Mouse (Mus musculus) spleen, postnatal 14 days (tissue): ENCODE measurements around the gene Rfx5.
"Not testable (repeated sequence)": the region's sequence is repeated elsewhere in the genome, so short reads cannot be mapped to it uniquely, and the experiment has no call there.

ENCODE experiments used
- DNase-seq, 2 experiments: peaks; one replicate each; pipeline ENCODE4 v3.0.0; 2021 to 2022; ENCODE audit warnings: low spot score in 2 of 2

Gene Rfx5

GRCm38 (mm10) chr3:94953764-94954616 is at the start of gene Rfx5:
TSS of gene Rfx5 (plus strand) at chr3:94954075.
- DNase-seq = peak; percentile 73 to 84

- DNase-seq = not testable (repeated sequence)
Observed at GRCm38 (mm10) chr3:94904759-94905158, 49.1 kb upstream of the Rfx5 start.

- DNase-seq = no peak
Observed at GRCm38 (mm10) chr3:94906482-94906881, 47.4 kb upstream of the Rfx5 start.

DNA sequence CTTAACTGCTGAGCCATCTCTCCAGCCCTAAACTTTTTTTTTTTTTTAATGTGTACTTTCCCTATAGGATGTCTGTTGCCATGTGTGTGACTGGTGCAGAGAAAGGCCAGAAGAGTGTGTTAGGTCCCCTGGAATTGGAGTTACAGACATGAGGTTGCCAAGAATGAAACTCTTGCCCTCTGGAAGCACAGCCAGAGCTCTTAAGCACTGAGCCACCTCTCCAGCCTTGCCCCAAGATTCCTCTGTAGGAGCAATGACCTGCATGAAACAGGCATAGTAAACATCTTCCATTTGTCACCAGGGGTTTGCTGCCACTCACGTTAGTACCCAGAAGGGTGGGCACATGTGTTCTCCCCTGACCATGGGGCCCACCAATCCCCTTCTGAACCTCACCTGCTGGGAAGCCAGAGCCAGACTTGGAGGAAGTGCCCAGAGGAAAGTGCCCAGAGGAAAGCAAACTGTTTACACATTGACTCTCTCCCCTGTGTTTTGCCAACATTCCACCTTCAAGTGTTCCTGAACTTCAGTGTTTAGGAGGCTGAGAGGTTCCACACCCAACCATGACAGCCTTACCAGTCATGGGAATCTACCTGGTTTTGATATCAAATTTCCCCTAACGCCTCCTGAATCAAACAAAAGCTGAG is 42.7 kb upstream of the Rfx5 start:
- no peak for DNase-seq

GRCm38 (mm10) chr3:94913801-94914200 is 40.1 kb upstream of the Rfx5 start:
- DNase-seq = no peak

DNA sequence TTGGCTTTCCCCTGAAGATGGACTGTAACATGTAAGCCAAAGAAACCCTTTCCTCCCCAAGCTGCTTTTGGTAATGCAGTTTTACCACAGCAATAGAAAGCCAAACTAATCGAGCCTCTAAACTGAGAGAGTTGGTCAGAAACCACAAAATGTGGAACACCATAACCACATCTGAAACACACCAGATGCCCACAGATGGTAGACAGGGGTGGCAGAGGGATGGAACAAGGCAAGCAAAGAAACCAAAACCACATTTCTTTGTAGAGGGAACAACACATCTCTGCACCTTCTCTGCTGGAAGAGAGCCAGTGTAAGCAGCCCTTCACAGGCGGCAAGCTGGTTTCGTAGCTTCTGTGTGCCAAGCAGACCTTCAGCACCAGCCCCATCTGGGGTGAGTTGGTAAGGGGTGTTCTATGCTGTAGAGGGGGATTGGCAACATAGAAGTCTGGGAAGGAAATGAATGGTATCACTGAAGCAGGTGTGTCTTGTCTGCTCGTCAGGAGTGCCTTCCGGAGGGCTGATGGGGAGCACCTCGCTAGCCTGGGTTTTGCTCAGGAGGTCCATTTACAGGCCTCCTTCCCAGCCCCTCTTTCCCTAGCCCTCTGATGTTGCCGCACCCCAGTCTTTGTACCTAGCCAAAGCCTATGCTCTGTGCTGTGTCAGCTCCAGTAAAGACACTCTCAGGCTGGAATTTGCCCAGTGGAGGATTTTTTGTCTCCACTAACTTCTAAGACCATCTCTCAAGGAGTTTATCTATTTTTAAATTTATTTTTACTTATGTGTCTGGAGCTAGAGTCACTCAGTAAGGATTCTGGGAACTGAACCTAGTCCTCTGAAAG is 37.8 kb upstream of the Rfx5 start:
- no peak for DNase-seq

DNA sequence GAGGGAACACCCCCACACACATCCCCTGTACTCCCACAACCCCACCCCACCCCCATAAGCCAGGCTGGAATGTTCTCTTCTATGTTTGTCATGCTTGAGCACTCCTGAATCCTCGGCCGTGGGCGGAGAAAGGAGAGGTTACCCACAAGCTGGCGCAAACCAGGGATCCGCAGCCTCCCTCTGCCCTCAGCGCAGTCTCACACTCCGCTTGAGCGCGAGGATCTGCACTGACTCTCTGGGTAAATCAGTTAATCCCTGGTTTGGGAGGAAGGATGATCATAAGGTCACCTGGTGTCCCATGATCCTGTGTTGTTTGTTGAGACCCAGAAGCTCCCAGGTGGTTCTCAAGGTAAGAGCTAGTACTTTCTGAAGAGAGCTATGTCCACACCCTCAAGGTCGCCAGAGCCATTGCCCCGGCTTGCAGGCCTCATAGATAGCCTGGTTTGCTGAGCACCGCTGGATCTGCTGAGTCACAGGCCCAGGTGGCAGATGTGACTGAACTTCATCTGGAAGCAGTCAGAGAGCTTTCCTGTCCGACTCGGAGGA is 36.0 kb upstream of the Rfx5 start:
- peak; percentile 33 to 42 for DNase-seq

- DNase-seq = no peak
Observed at GRCm38 (mm10) chr3:94918845-94919244, 35.0 kb upstream of the Rfx5 start.

GRCm38 (mm10) chr3:94921104-94921503 is 32.8 kb upstream of the Rfx5 start:
- DNase-seq = no peak

DNA sequence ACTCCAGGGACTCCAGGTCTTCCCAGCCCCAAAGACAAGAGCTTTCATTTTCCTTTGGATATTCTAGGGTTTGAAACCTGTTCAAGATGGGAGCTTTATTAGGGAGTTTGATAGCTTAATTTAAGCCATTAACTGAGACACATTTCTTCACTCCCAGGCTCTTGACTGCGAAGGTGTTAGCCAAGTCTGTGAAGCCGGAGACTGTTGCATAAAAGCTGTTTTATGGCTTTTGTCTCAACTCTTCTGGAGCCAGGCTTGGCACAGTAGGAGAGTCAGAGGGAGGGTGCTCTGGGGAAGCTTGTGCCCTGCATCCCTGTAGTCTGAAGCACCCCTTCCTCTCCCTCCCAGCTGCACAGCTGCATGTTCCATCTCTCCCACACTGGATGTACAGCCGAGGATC is 31.5 kb upstream of the Rfx5 start:
- no peak for DNase-seq

GRCm38 (mm10) chr3:94924688-94925087 is 29.2 kb upstream of the Rfx5 start:
- DNase-seq = no peak

- DNase-seq = not testable (repeated sequence)
Observed at GRCm38 (mm10) chr3:94926301-94926736, 27.6 kb upstream of the Rfx5 start.

DNA sequence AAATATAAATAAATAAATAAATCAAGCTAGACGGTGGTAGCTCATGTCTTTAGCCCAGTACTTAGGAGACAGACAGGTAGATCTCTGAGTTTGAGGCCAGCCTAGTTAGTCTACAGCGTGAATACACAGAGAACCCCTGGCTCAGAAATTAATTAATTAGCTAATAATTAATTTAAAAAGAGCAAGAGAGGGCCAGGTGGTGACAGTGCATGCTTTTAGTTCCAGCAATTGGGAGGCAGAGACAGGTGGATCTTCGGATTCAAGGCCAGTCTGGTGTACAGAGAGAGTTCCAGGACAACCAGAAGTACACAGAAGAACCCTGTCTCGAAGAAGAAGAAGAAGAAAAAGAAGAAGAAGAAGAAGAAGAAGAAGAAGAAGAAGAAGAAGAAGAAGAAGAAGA is 24.9 kb upstream of the Rfx5 start:
- DNase-seq = not testable (repeated sequence)

DNA sequence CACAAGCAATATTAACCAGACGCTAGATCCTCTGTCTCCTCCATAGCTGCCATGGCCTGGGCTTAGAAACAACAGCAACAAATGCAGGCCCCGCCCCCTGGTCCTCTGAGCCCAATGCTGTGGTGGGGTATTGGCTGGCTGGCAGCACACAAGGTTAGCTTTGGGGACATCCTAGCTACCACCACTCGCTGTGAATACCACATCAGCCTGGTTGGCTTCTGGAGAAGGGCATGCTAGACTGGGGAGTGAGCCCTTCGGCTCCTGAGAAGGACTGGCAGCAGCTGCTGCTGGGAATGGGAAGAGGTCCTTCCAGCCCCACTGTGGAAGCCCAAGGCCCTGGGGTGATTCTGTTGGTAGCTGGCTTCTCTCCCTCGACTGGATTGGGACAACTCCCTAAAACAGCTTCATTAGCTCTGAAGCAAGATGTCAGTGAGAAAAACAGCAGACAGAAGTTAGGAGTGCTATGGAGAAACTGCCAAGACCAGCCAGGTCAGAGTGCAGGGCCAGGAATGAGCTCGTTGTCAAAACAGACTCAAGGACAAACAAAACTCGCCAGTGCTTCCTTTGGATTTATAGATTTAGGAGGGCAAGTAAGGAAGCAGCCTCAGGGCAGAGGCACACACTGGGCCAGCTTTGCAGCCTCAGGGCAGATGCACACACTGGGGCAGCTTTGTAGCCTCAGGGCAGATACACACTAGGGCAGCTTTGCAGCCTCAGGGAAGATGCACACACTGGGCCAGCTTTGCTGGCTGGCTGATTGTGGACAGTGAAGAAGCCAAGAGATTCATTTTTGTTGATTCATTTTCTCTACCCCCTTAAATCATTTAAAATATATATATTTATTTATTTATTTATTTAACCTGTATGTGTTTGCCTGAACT is 23.2 kb upstream of the Rfx5 start:
- DNase-seq = not testable (repeated sequence)

GRCm38 (mm10) chr3:94931427-94932082 is 22.3 kb upstream of the Rfx5 start:
- not testable (repeated sequence) for DNase-seq

DNA sequence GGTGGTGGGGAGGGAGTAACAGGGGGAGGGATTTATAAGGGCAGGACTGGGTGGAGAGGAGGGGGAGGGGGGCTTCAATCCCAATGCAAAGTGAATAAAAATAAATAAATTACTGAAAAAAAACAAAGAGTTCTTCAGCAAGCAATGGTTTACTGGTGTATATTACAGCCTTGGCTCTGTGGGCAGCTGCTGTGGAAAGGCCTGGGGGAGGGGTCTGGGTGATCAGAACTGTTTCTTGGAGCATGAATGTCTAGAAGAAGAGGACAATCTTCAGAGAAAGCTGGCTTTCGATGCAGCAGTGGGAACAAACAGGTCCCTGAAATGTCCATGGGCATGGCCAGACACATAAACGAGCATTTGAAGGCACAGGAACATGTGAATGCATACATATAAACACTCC is 21.6 kb upstream of the Rfx5 start:
- not testable (repeated sequence) for DNase-seq

GRCm38 (mm10) chr3:94932809-94933564 is 20.9 kb upstream of the Rfx5 start, which contains the start of gene Selenbp1:
TSS of gene Selenbp1 (plus strand) at chr3:94933056.
- peak; percentile 74 to 76 for DNase-seq

GRCm38 (mm10) chr3:94933604-94934003 is 20.3 kb upstream of the Rfx5 start:
- not testable (repeated sequence) for DNase-seq

- not testable (repeated sequence) for DNase-seq
Observed at GRCm38 (mm10) chr3:94934564-94934963, 19.3 kb upstream of the Rfx5 start.
